Mouse (Mus musculus) CH12.LX (cell line): ENCODE results near the gene Ticrr. TPM values are rescaled to one million over a fixed set of nuclear protein-coding genes. Genes with fewer than 3 reads are reported as not detected.

Experiments used
- DNase-seq: peaks from one replicate; pipeline ENCODE4 v3.0.0-alpha.2; 2013; ENCODE audit errors: extremely low read depth
- H3K27ac ChIP-seq: 2 replicates; pipeline ENCODE4 v1.5.1; 2012; ENCODE audit warnings: low read depth, mild to moderate bottlenecking, control low read depth, moderate library complexity; ENCODE audit not compliant: insufficient read depth
- H3K27me3 ChIP-seq: replicated peaks from 2 replicates; pipeline ENCODE3; 2012; ENCODE audit warnings: inconsistent platforms
- H3K36me3 ChIP-seq, 2 experiments: replicated peaks in 1 of 2; 2 replicates each; pipeline versions ENCODE3 to v1.6.1; 2012; ENCODE audit warnings: inconsistent platforms in 1 of 2, low read length in 1 of 2, mild to moderate bottlenecking in 1 of 2, mixed read lengths in 1 of 2, moderate library complexity in 1 of 2; ENCODE audit not compliant: control insufficient read depth in 1 of 2, insufficient read depth in 1 of 2
- H3K4me1 ChIP-seq, 2 experiments: 2 replicates each; pipeline ENCODE4 v1.6.1; 2012; ENCODE audit warnings: inconsistent platforms in 1 of 2, moderate library complexity in 1 of 2; ENCODE audit not compliant: insufficient read depth in 2 of 2, control insufficient read depth in 1 of 2
- H3K4me2 ChIP-seq: 2 replicates; pipeline ENCODE4 v1.6.1; 2012; ENCODE audit warnings: low read depth, mild to moderate bottlenecking, control low read depth; ENCODE audit not compliant: poor library complexity, insufficient read depth, severe bottlenecking
- H3K4me3 ChIP-seq, 3 experiments: fragments of 150-350 bp in 1 of 3; sonication (generic) in 1 of 3; replicated peaks in 1 of 3; 2 replicates each; pipeline versions ENCODE3 to v1.5.1; 2011 to 2012; ENCODE audit warnings: low read depth in 2 of 3, low read length in 2 of 3, mild to moderate bottlenecking in 2 of 3, moderate library complexity in 2 of 3, control low read depth in 1 of 3, improper control_type of control experiment in 1 of 3, inconsistent platforms in 1 of 3, mixed read lengths in 1 of 3; ENCODE audit not compliant: poor library complexity in 1 of 3
- H3K79me2 ChIP-seq: replicated peaks from 2 replicates; pipeline ENCODE4 v1.6.1; 2012; ENCODE audit warnings: mild to moderate bottlenecking, moderate library complexity; ENCODE audit not compliant: control insufficient read depth, poor library complexity, insufficient read depth, severe bottlenecking; ENCODE audit errors: extremely low read depth
- H3K9ac ChIP-seq: 2 replicates; pipeline ENCODE4 v1.6.1; 2012; ENCODE audit warnings: low read depth, mild to moderate bottlenecking, control low read depth, moderate library complexity; ENCODE audit not compliant: insufficient read depth
- H3K9me3 ChIP-seq: replicated peaks from 2 replicates; pipeline ENCODE3; 2012; ENCODE audit warnings: low read length, inconsistent platforms, mixed read lengths
- BHLHE40 ChIP-seq: IDR thresholded peaks from 2 replicates; pipeline ENCODE4 v1.6.1; 2011; ENCODE audit warnings: mild to moderate bottlenecking, low read depth, low read length, improper control_type of control experiment
- CTCF ChIP-seq, 2 experiments: IDR thresholded peaks in 1 of 2; conservative IDR thresholded peaks in 1 of 2; 2 replicates each; pipeline ENCODE4 v1.5.1; 2011 to 2012; ENCODE audit warnings: low read depth in 2 of 2, low read length in 2 of 2, improper control_type of control experiment in 1 of 2, inconsistent platforms in 1 of 2, mild to moderate bottlenecking in 1 of 2, moderate library complexity in 1 of 2
- ELF1 ChIP-seq: IDR thresholded peaks from 2 replicates; pipeline ENCODE4 v1.6.1; 2014; ENCODE audit warnings: low read depth, mild to moderate bottlenecking, inconsistent platforms, low read length, improper control_type of control experiment
- EP300 ChIP-seq: IDR thresholded peaks from 2 replicates; pipeline ENCODE4 v1.6.1; 2011; ENCODE audit warnings: low read length, improper control_type of control experiment
- ETS1 ChIP-seq: conservative IDR thresholded peaks from 2 replicates; pipeline ENCODE4 v1.6.1; 2012; ENCODE audit warnings: low read depth, mild to moderate bottlenecking, inconsistent platforms, low read length, improper control_type of control experiment, moderate library complexity
- HCFC1 ChIP-seq: IDR thresholded peaks from 2 replicates; pipeline ENCODE4 v1.6.1; 2012; ENCODE audit warnings: low read depth, mild to moderate bottlenecking, inconsistent platforms, low read length, improper control_type of control experiment
- IRF4 ChIP-seq: IDR thresholded peaks from 2 replicates; pipeline ENCODE4 v1.6.1; 2014; ENCODE audit warnings: low read depth, mild to moderate bottlenecking, inconsistent platforms, low read length, improper control_type of control experiment
- JUN ChIP-seq: IDR thresholded peaks from 2 replicates; pipeline ENCODE4 v1.6.1; 2011; ENCODE audit warnings: low read depth, mild to moderate bottlenecking, low read length, improper control_type of control experiment, moderate library complexity; ENCODE audit not compliant: insufficient read depth
- JUND ChIP-seq: conservative IDR thresholded peaks from 2 replicates; pipeline ENCODE4 v1.6.1; 2011; ENCODE audit warnings: low read depth, low read length, improper control_type of control experiment
- KAT2A ChIP-seq: IDR thresholded peaks from 2 replicates; pipeline ENCODE4 v1.6.1; 2012; ENCODE audit warnings: low read length, improper control_type of control experiment, inconsistent platforms; ENCODE audit not compliant: insufficient replicate concordance
- MAFK ChIP-seq: IDR thresholded peaks from 2 replicates; pipeline ENCODE4 v1.6.1; 2011; ENCODE audit warnings: low read length, improper control_type of control experiment; ENCODE audit not compliant: insufficient replicate concordance
- MAX ChIP-seq: IDR thresholded peaks from 2 replicates; pipeline ENCODE4 v1.6.1; 2011; ENCODE audit warnings: low read length, improper control_type of control experiment
- MAZ ChIP-seq: IDR thresholded peaks from 2 replicates; pipeline ENCODE4 v1.6.1; 2012; ENCODE audit warnings: low read depth, mild to moderate bottlenecking, inconsistent platforms, low read length, improper control_type of control experiment, moderate library complexity
- MEF2A ChIP-seq: IDR thresholded peaks from 2 replicates; pipeline ENCODE4 v1.6.1; 2014; ENCODE audit warnings: low read depth, mild to moderate bottlenecking, inconsistent platforms, low read length, improper control_type of control experiment, borderline replicate concordance
- MXI1 ChIP-seq: IDR thresholded peaks from 2 replicates; pipeline ENCODE4 v1.6.1; 2011; ENCODE audit warnings: mild to moderate bottlenecking, low read depth, low read length, improper control_type of control experiment
- MYC ChIP-seq: IDR thresholded peaks from 2 replicates; pipeline ENCODE4 v1.6.1; 2011; ENCODE audit warnings: low read depth, mild to moderate bottlenecking, improper control_type of control experiment, low read length
- NELFE ChIP-seq: IDR thresholded peaks from 2 replicates; pipeline ENCODE4 v1.6.1; 2011; ENCODE audit warnings: low read depth, low read length, improper control_type of control experiment
- NRF1 ChIP-seq: IDR thresholded peaks from 2 replicates; pipeline ENCODE4 v1.6.1; 2014; ENCODE audit warnings: low read depth, mild to moderate bottlenecking, inconsistent platforms, low read length, improper control_type of control experiment, moderate library complexity
- POLR2A ChIP-seq: IDR thresholded peaks from 2 replicates; pipeline ENCODE4 v1.6.1; 2011; ENCODE audit warnings: low read depth, mild to moderate bottlenecking, improper control_type of control experiment, low read length
- RAD21 ChIP-seq: IDR thresholded peaks from 2 replicates; pipeline ENCODE4 v1.6.1; 2011; ENCODE audit warnings: low read depth, mild to moderate bottlenecking, low read length, improper control_type of control experiment, moderate library complexity
- RCOR1 ChIP-seq: conservative IDR thresholded peaks from 2 replicates; pipeline ENCODE4 v1.6.1; 2012; ENCODE audit warnings: low read depth, mild to moderate bottlenecking, inconsistent platforms, low read length, improper control_type of control experiment
- SIN3A ChIP-seq: IDR thresholded peaks from 2 replicates; pipeline ENCODE4 v1.6.1; 2012; ENCODE audit warnings: low read length, improper control_type of control experiment, inconsistent platforms
- SMC3 ChIP-seq: IDR thresholded peaks from 2 replicates; pipeline ENCODE4 v1.6.1; 2011; ENCODE audit warnings: low read depth, low read length, improper control_type of control experiment
- TBP ChIP-seq: conservative IDR thresholded peaks from 2 replicates; pipeline ENCODE4 v1.6.1; 2011; ENCODE audit warnings: low read depth, low read length, improper control_type of control experiment
- TCF12 ChIP-seq: IDR thresholded peaks from 2 replicates; pipeline ENCODE4 v1.6.1; 2014; ENCODE audit warnings: low read depth, mild to moderate bottlenecking, inconsistent platforms, low read length, improper control_type of control experiment
- USF1 ChIP-seq: IDR thresholded peaks from 2 replicates; pipeline ENCODE4 v1.6.1; 2014; ENCODE audit warnings: low read depth, mild to moderate bottlenecking, inconsistent platforms, low read length, improper control_type of control experiment
- USF2 ChIP-seq: conservative IDR thresholded peaks from 2 replicates; pipeline ENCODE4 v1.6.1; 2011; ENCODE audit warnings: low read depth, low read length, improper control_type of control experiment
- ZC3H11A ChIP-seq: IDR thresholded peaks from 2 replicates; pipeline ENCODE4 v1.6.1; 2012; ENCODE audit warnings: low read depth, mild to moderate bottlenecking, inconsistent platforms, low read length, improper control_type of control experiment
- ZKSCAN1 ChIP-seq: IDR thresholded peaks from 2 replicates; pipeline ENCODE4 v1.6.1; 2012; ENCODE audit warnings: low read depth, inconsistent platforms, low read length, improper control_type of control experiment, borderline replicate concordance
- ZNF384 ChIP-seq: IDR thresholded peaks from 2 replicates; pipeline ENCODE4 v1.6.1; 2012; ENCODE audit warnings: low read depth, low read length, improper control_type of control experiment, inconsistent platforms
- dilution Hi-C: fragments of 300-500 bp; cut with MboI; formaldehyde crosslinking; loops from 2 replicates; pipeline ENCODE4 v1.14.3; 2020; ENCODE audit warnings: low sequenced_read_pairs; ENCODE audit not compliant: extremely low pct_unique_long_range_greater_than_20kb, extremely low pct_ligation_motif_present
- in situ Hi-C: fragments of 300-500 bp; cut with MboI; formaldehyde crosslinking; loops from 3 replicates; pipeline ENCODE4 v1.14.3; 2019; ENCODE audit warnings: low sequenced_read_pairs, low pct_ligation_motif_present, low pct_unique_long_range_greater_than_20kb, mixed read lengths
- polyA plus RNA-seq: library from polyadenylated mRNA; unstranded; fragments of >175 nt; gene quantifications from 2 replicates; pipeline ENCODE4 v1.2.1, GENCODE M21; 2012; ENCODE audit warnings: low read depth; ENCODE audit not compliant: insufficient read length
- total RNA-seq, 2 experiments: library from RNA; depleted of rRNA; stranded (reverse); fragments of 300-350 nt in 1 of 2; fragments of >200 nt in 1 of 2; gene quantifications; 2 replicates each; pipeline ENCODE4 v1.2.3; 2012 to 2014

The Ticrr gene
- total and polyA plus RNA-seq, 3 experiments, result 8.3 to 19.2 (median 10.2) TPM

DNA sequence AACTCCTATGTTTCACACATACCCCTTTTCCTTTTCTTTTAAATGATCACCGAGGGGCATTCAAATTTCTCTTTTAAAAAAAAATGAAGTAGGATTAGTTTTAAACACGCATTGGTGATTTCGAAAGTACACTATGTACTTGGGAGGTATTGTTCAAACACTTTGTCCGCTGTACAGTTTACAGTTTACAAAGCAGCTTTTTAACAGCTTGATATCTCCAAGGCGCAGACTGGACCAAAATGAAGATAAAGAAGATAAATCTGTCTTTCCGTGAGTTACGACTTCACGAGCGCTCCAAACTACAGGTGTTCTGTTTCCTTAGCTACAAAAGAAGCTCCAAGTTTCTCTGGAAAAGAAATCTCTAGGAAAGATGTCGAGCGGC is 82.3 kb downstream of the Ticrr start:
- no peaks in the 10 kb centered on the region for H3K79me2 ChIP-seq
- H3K4me2 ChIP-seq, result peak overlapping the region; percentile 91
- H3K4me3 ChIP-seq, result peak overlapping the region; percentile 67 to 85 (median 84)
- H3K9ac ChIP-seq, result peak overlapping the region; percentile 75
- in situ Hi-C loops, result no loop called here
- H3K27me3 ChIP-seq, result no peaks in the 10 kb centered on the region
- dilution Hi-C loops, result no loop called here
- no peak overlapping the region for H3K27ac ChIP-seq
- TF ChIP-seq ZC3H11A, result no peak
- TF ChIP-seq NRF1, result no peak
- no peak for TF ChIP-seq ELF1
- TF ChIP-seq ZKSCAN1, result no peak
- no peak for TF ChIP-seq USF2
- TF ChIP-seq MAZ, result no peak
- no peak for TF ChIP-seq HCFC1
- TF ChIP-seq RCOR1, result no peak
- no peak for TF ChIP-seq ZNF384
- TF ChIP-seq KAT2A, result no peak
- TF ChIP-seq BHLHE40, result no peak
- TF ChIP-seq JUND, result no peak
- TF ChIP-seq CTCF (conservative IDR thresholded peaks at IDR 0.05 in 1 of 2, IDR thresholded peaks at IDR 0.05 in 1 of 2; ENCODE audit: low read depth in 2 of 2, low read length in 2 of 2), result no peak
- no peaks in the 10 kb centered on the region for H3K9me3 ChIP-seq
- DNase-seq, result no peak
- H3K36me3 ChIP-seq, result peaks cover 9 to 24% of the 10 kb centered on the region in 2 experiments
- H3K4me1 ChIP-seq, result peaks cover 0 to 5% of the 10 kb centered on the region in 2 experiments; a peak in 2 of 4 replicates

DNA sequence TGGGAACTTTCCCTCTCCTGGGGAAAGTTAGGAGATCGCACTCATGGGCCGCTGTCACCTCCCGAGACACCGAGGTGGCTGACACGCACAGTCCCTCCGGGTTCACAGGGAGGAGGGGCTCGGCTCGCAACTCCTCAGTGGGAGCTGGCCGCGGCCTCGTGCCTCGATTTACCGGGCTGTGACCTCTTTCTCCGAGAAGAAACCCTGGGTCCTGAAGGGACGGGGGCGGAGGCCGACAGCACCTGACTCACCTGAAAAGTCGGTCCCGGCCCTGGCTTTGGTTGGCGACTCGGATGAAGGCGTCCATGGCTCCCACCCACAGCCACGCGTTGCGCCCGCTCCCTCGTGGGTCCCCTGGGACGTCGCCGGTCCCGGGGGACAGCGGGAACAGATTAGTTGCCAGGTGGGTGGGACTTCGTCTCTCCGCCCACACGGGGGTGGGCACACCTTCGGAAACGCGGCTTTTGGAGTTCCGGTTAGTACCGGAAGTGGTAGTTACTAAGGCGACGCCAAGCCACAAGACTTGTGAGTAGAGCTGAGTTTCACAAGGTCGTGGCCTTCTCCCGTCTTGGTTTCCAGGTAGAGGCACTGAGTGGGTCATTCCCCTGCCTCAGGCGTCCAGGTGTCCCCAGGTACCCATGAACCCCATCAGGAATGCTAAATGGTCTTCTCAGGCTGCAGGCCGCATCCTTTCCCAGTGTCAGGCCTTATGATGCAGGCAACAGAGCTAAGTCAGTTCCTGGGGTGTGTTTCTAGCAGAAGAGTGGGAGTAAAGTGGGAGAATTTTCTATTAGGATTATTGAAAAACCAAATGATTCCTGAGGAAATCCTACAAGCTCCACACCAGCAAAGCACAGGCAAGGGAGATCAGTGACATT is 82.9 kb downstream of the Ticrr start, which contains the start of the genes Pex11a and Wdr93:
TSS of gene Pex11a (minus strand) at position 473 of the 878 bp plus-strand sequence.
TSS of gene Wdr93 (plus strand) at position 505 of the 878 bp plus-strand sequence.
- no peaks in the 10 kb centered on the region for H3K27me3 ChIP-seq
- peak within 1 kb of the TSS; percentile 75 for H3K9ac ChIP-seq
- peak; percentile 94 for DNase-seq
- peak within 1 kb of the TSS; percentile 67 to 85 (median 84) for H3K4me3 ChIP-seq
- H3K4me2 ChIP-seq, result peak within 1 kb of the TSS; percentile 91
- no peaks in the 10 kb centered on the region for H3K79me2 ChIP-seq
- peaks cover 5 to 18% of the 10 kb centered on the region in 2 experiments for H3K36me3 ChIP-seq
- H3K4me1 ChIP-seq, result peaks cover 0 to 5% of the 10 kb centered on the region in 2 experiments; a peak in 2 of 4 replicates
- dilution Hi-C loops, result no loop called here
- H3K9me3 ChIP-seq, result no peaks in the 10 kb centered on the region
- in situ Hi-C loops, result no loop called here
- TF ChIP-seq EP300 (peak; percentile 33; the same call in 1 of the 2 replicates), KAT2A (peak; percentile 90), JUN (no peak), MYC (0 out of 2 replicates have a peak, but pooled peaks have one; percentile 45), TBP (0 out of 2 replicates have a peak, but pooled peaks have one; percentile 22), RAD21 (no peak), POLR2A (peak; percentile 64), MAZ (0 out of 2 replicates have a peak, but pooled peaks have one; percentile 45), MAX (peak; percentile 87), MAFK (no peak), MXI1 (peak; percentile 92), HCFC1 (peak; percentile 78), TCF12 (peak; percentile 44; the same call in 1 of the 2 replicates), NELFE (peak; percentile 56), IRF4 (peak; percentile 36; the same call in 1 of the 2 replicates), ETS1 (peak; percentile 49; the same call in 1 of the 2 replicates), SIN3A (peak; percentile 79), BHLHE40 (peak; percentile 45; the same call in 1 of the 2 replicates), ELF1 (peak; percentile 86), MEF2A (0 out of 2 replicates have a peak, but pooled peaks have one; percentile 37), USF1 (peak; percentile 5; the same call in 1 of the 2 replicates), ZNF384 (no peak), SMC3 (no peak)
- TF ChIP-seq, all 38 proteins: peak for 18
- H3K27ac ChIP-seq, result no peak within 1 kb of the TSS
